Mouse (Mus musculus): ENCODE measurements at regions not wholly inside any gene's neighbourhood (a gene's known extent, or its start where the extent isn't known, plus 50 kb on each side); places are given as distances from the start of the nearest gene placed in this dataset.

GRCm38 (mm10) chr15:62292876-62293275 lies 1370.1 kb upstream of the A1bg start:
- no peak for TF ChIP-seq POLR2A (IDR thresholded peaks at IDR 0.05; ENCODE audit: low read depth, low read length)
- no peak for TF ChIP-seq USF1 (IDR thresholded peaks at IDR 0.05; ENCODE audit: low read depth, low read length)
- no peak for TF ChIP-seq PAX5 (IDR thresholded peaks at IDR 0.05; ENCODE audit: low read length)
- no peak for TF ChIP-seq EP300 (IDR thresholded peaks at IDR 0.05; ENCODE audit: low read length)
- no peak for TF ChIP-seq ZKSCAN1 (IDR thresholded peaks at IDR 0.05; ENCODE audit: borderline replicate concordance, low read depth, low read length)
- TF ChIP-seq USF2 (conservative IDR thresholded peaks at IDR 0.05; ENCODE audit: low read depth, low read length), result no peak
- dilution Hi-C loops (cut with MboI; ENCODE audit: extremely low pct_ligation_motif_present, extremely low pct_unique_long_range_greater_than_20kb, low sequenced_read_pairs), result no loop called here
- H3K27ac ChIP-seq (ENCODE audit: insufficient read depth, low read depth), result no peak overlapping the region
- no peaks in the 10 kb centered on the region for H3K27me3 ChIP-seq (replicated peaks)
- H3K36me3 ChIP-seq (replicated peaks in 1 of 2; ENCODE audit: control insufficient read depth in 1 of 2, insufficient read depth in 1 of 2, low read length in 1 of 2), result no peaks in the 10 kb centered on the region
- no peaks in the 10 kb centered on the region for H3K9me3 ChIP-seq (replicated peaks; ENCODE audit: low read length)
- H3K4me1 ChIP-seq (ENCODE audit: control insufficient read depth in 1 of 2, insufficient read depth in 2 of 2), result peaks cover 17 to 36% of the 10 kb centered on the region in 2 experiments; a peak in 3 of 4 replicates
- H3K4me2 ChIP-seq (ENCODE audit: insufficient read depth, low read depth, poor library complexity, severe bottlenecking), result no peak overlapping the region
- H3K9ac ChIP-seq (ENCODE audit: insufficient read depth, low read depth), result no peak overlapping the region
- in situ Hi-C loops (cut with MboI; ENCODE audit: low pct_ligation_motif_present, low pct_unique_long_range_greater_than_20kb, low sequenced_read_pairs), result no loop called here
- H3K79me2 ChIP-seq (replicated peaks; ENCODE audit: control insufficient read depth, extremely low read depth, insufficient read depth, poor library complexity, severe bottlenecking), result no peaks in the 10 kb centered on the region
- DNase-seq (ENCODE audit: extremely low read depth), result no peak
- H3K4me3 ChIP-seq (replicated peaks in 1 of 3; ENCODE audit: low read depth in 2 of 3, low read length in 2 of 3, poor library complexity in 1 of 3), result no peak overlapping the region

- Histone ChIP-seq H3K79me2 (replicated peaks; ENCODE audit: control insufficient read depth, extremely low read depth, insufficient read depth, poor library complexity, severe bottlenecking) (no peaks in the 10 kb centered on the region), H3K27me3 (replicated peaks) (no peaks in the 10 kb centered on the region), H3K4me2 (ENCODE audit: insufficient read depth, low read depth, poor library complexity, severe bottlenecking) (no peak overlapping the region), H3K9ac (ENCODE audit: insufficient read depth, low read depth) (no peak overlapping the region), H3K4me3 (replicated peaks in 1 of 3; ENCODE audit: low read depth in 2 of 3, low read length in 2 of 3, poor library complexity in 1 of 3) (no peak overlapping the region), H3K9me3 (replicated peaks; ENCODE audit: low read length) (no peaks in the 10 kb centered on the region), H3K36me3 (replicated peaks in 1 of 2; ENCODE audit: control insufficient read depth in 1 of 2, insufficient read depth in 1 of 2, low read length in 1 of 2) (no peaks in the 10 kb centered on the region), H3K4me1 (ENCODE audit: control insufficient read depth in 1 of 2, insufficient read depth in 2 of 2) (peaks cover 29 to 57% of the 10 kb centered on the region in 2 experiments), H3K27ac (ENCODE audit: insufficient read depth, low read depth) (no peak overlapping the region)
- in situ Hi-C loops (cut with MboI; ENCODE audit: low pct_ligation_motif_present, low pct_unique_long_range_greater_than_20kb, low sequenced_read_pairs), result no loop called here
- dilution Hi-C loops (cut with MboI; ENCODE audit: extremely low pct_ligation_motif_present, extremely low pct_unique_long_range_greater_than_20kb, low sequenced_read_pairs), result no loop called here
- no peak for DNase-seq (ENCODE audit: extremely low read depth)
- TF ChIP-seq MAX (IDR thresholded peaks at IDR 0.05; ENCODE audit: low read length), result peak; percentile 72
- no peak for TF ChIP-seq JUN (IDR thresholded peaks at IDR 0.05; ENCODE audit: insufficient read depth, low read depth, low read length)
- TF ChIP-seq MYC (IDR thresholded peaks at IDR 0.05; ENCODE audit: low read depth, low read length), result 0 out of 2 replicates have a peak, but pooled peaks have one; percentile 42
Observed at GRCm38 (mm10) chr15:62290687-62291086, 1367.9 kb upstream of the A1bg start.

GRCm38 (mm10) chr15:62286666-62287655 lies 1364.1 kb upstream of the A1bg start:
- DNase-seq (ENCODE audit: extremely low read depth), result peak; percentile 80

More at GRCm38 (mm10) chr15:62286666-62287655, 1364.1 kb upstream of the A1bg start:
- H3K36me3 ChIP-seq (replicated peaks in 1 of 2; ENCODE audit: control insufficient read depth in 1 of 2, insufficient read depth in 1 of 2, low read length in 1 of 2), result no peaks in the 10 kb centered on the region
- peaks cover 2% of the 10 kb centered on the region for H3K9me3 ChIP-seq (replicated peaks; ENCODE audit: low read length)
- peak overlapping the region; percentile 47 for H3K27ac ChIP-seq (ENCODE audit: insufficient read depth, low read depth)
- TF ChIP-seq MEF2A (IDR thresholded peaks at IDR 0.05; ENCODE audit: borderline replicate concordance, low read depth, low read length) (0 out of 2 replicates have a peak, but pooled peaks have one; percentile 21), MAX (IDR thresholded peaks at IDR 0.05; ENCODE audit: low read length) (no peak), NELFE (IDR thresholded peaks at IDR 0.05; ENCODE audit: low read depth, low read length) (no peak), IRF4 (IDR thresholded peaks at IDR 0.05; ENCODE audit: low read depth, low read length) (peak; percentile 69), JUND (conservative IDR thresholded peaks at IDR 0.05; ENCODE audit: low read depth, low read length) (peak; percentile 76), EP300 (IDR thresholded peaks at IDR 0.05; ENCODE audit: low read length) (peak; percentile 80; the same call in 1 of the 2 replicates), SIN3A (IDR thresholded peaks at IDR 0.05; ENCODE audit: low read length) (peak; percentile 43; the same call in 1 of the 2 replicates), USF1 (IDR thresholded peaks at IDR 0.05; ENCODE audit: low read depth, low read length) (no peak), ZMIZ1 (IDR thresholded peaks at IDR 0.05; ENCODE audit: low read depth, low read length) (no peak), CTCF (conservative IDR thresholded peaks at IDR 0.05 in 1 of 2, IDR thresholded peaks at IDR 0.05 in 1 of 2; ENCODE audit: low read depth in 2 of 2, low read length in 2 of 2) (no peak), BHLHE40 (IDR thresholded peaks at IDR 0.05; ENCODE audit: low read depth, low read length) (peak; percentile 58; the same call in 1 of the 2 replicates), MAFK (IDR thresholded peaks at IDR 0.05; ENCODE audit: insufficient replicate concordance, low read length) (0 out of 2 replicates have a peak, but pooled peaks have one; percentile 20), ZNF384 (IDR thresholded peaks at IDR 0.05; ENCODE audit: low read depth, low read length) (peak; percentile 99), POLR2A (IDR thresholded peaks at IDR 0.05; ENCODE audit: low read depth, low read length) (no peak), USF2 (conservative IDR thresholded peaks at IDR 0.05; ENCODE audit: low read depth, low read length) (no peak), ETS1 (conservative IDR thresholded peaks at IDR 0.05; ENCODE audit: low read depth, low read length) (peak; percentile 66; the same call in 1 of the 2 replicates), MYC (IDR thresholded peaks at IDR 0.05; ENCODE audit: low read depth, low read length) (0 out of 2 replicates have a peak, but pooled peaks have one; percentile 26), SMC3 (IDR thresholded peaks at IDR 0.05; ENCODE audit: low read depth, low read length) (peak; percentile 1; the same call in 1 of the 2 replicates), JUN (IDR thresholded peaks at IDR 0.05; ENCODE audit: insufficient read depth, low read depth, low read length) (peak; percentile 66), TCF12 (IDR thresholded peaks at IDR 0.05; ENCODE audit: low read depth, low read length) (peak; percentile 50)
- peaks cover 43 to 82% of the 10 kb centered on the region in 2 experiments for H3K4me1 ChIP-seq (ENCODE audit: control insufficient read depth in 1 of 2, insufficient read depth in 2 of 2)
- no peak overlapping the region for H3K9ac ChIP-seq (ENCODE audit: insufficient read depth, low read depth)
- dilution Hi-C loops (cut with MboI; ENCODE audit: extremely low pct_ligation_motif_present, extremely low pct_unique_long_range_greater_than_20kb, low sequenced_read_pairs) (no loop called here), in situ Hi-C loops (cut with MboI; ENCODE audit: low pct_ligation_motif_present, low pct_unique_long_range_greater_than_20kb, low sequenced_read_pairs) (no loop called here)
- H3K27me3 ChIP-seq (replicated peaks), result no peaks in the 10 kb centered on the region
- no peaks in the 10 kb centered on the region for H3K79me2 ChIP-seq (replicated peaks; ENCODE audit: control insufficient read depth, extremely low read depth, insufficient read depth, poor library complexity, severe bottlenecking)
- no peak overlapping the region for H3K4me3 ChIP-seq (replicated peaks in 1 of 3; ENCODE audit: low read depth in 2 of 3, low read length in 2 of 3, poor library complexity in 1 of 3)
- H3K4me2 ChIP-seq (ENCODE audit: insufficient read depth, low read depth, poor library complexity, severe bottlenecking), result peak overlapping the region; percentile 51; the same call in 1 of the 2 replicates
